Mouse (Mus musculus): ENCODE data around the gene Fbxo10.
"Not testable (repeated sequence)": the region's sequence is repeated elsewhere in the genome, so short reads cannot be mapped to it uniquely, and the experiment has no call there.

Gene Fbxo10

DNA sequence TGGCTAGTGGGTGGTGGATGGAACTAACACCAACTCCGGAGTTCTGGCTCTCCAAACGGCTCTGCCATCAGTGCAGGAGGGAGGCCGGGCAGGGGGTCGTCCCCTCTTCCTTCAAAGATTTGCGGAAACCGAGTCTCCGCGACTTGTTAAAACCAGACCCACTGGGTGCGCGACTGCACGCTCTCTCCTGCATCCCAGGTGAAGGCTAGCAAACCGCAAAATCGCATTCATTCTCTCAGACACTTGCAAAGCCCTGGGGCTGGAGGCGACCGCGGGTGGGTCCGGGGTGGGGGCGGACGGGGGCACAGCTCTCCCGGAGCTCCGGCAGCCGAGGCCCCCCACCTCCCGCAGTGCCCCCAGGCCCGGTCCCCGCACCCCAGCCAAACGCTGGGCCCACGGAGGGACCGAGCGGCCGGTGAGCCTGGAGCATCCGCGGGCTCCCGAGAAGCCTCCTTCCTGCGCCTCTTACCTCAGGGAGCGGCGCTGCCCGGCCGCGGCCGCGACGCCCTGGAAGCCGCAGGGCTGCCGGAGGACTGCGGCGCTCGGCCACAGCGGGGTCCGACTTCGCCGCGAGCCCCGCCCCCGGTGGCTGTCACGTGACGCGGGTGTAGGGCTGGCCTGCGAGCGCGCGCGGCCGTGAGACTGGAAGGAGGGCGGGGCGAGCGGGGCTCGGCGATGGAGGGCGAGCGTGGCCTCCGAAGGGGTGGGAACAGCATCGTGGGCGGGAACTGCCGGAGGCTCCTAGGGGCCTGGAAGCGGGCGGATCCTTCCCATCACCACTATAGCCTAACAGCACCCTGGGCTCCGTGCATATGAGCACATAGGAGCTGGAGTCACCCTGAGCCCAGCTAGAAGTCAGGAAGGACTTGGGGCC is at the start of gene Fbxo10:
Fbxo10 (minus strand) TSS at position 584 of the 874 bp plus-strand sequence.
- DNase-seq (ENCODE audit: low spot score): peak; percentile 92

DNA sequence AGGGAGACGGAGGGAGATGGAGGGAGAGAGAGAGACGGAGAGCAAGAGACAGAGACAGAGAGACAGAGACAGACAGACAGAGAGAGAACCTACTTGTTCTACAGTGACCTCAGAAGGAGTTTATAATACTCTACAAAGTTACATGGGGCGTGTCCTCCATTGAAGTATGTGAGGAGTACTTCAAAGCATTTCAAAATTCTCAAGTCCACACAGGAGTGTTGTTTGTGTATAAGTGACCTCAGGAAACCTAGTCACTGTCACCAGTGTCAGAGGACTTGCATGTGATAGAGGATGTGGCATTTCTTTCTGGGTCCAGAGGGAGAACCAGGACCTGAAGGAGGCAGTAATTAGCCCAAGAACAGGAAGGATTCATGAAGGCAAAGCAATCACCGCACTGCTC is 46.6 kb upstream of the Fbxo10 start:
- DNase-seq (ENCODE audit: low spot score): no peak

DNA sequence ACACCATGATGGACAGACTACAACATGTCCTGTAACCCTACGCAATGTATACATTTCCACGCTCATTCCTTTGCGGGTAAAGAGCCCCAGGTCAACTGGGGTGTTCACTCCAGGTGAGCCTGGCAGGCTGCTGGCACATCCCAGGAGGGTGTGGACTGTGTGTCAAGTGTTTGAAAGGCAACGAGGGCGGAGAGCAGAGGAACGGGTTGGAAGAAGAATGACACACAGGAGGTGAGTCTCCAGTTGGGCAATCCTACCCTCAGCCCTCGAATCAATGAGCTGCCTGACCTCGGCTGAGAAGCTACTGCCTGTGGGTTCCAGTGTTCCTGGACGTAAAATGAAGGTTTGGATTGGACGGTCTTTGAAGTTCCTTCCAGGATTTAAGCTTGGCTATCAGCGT is 36.9 kb upstream of the Fbxo10 start:
- no peak for DNase-seq (ENCODE audit: low spot score)

- no peak for DNase-seq (ENCODE audit: low spot score)
Observed at GRCm38 (mm10) chr4:45108456-45109110, 24.2 kb upstream of the Fbxo10 start.

DNA sequence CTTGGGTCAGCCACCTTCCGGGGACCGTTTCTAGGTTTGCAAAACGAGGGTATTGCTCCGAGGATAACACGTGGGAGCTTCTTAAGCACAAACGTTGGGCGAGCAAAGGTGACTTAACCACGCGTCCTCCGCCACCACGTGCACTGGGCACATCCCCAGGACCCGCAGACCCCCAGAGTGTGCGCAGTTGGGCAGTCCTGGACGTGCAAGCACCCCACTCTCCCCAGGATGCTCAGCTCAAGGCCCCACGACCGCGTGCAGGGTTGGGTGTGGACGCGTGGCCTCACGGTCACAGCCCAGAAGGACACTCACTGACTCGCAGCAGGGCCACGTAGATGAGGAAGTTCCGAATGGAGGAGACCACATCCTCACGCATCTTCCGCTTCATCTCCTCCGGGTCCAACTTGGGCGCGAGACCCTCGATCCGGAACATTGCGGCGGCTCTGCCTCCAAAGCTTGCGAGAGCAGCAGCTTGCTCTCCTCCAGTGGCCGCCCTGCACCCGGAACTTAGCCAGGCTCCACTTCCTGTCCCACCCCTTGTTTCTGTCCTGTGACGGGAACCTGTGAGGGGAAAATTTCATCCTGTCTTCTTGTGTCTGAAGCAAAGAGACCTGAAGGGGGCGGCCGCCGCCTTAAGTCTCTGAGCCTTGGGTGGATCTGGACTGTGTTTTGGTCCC is 23.3 kb upstream of the Fbxo10 start, which contains the start of gene Tomm5:
Tomm5 (minus strand) TSS at position 514 of the 677 bp plus-strand sequence.
- DNase-seq (ENCODE audit: low spot score): peak; percentile 94

DNA sequence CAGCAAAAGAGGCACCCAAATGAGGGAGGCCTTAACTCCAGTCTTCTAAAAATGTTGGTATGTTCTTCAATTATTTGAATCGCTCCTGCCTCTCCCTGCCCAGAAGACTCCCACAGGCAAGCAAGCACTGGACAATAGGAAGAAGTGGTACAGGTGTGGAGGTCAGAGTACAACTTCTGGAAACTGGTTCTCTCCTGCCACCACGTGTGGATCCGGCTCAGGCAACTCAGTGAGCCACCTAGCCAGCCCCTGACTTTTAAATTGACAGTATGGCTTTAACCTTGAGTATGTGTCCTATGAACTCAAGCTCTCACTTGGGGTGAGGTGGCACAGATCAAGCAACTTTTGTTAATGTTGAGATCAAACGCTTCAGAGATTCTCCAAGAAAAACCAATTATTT is 22.7 kb upstream of the Fbxo10 start:
- no peak for DNase-seq (ENCODE audit: low spot score)

- no peak for DNase-seq (ENCODE audit: low spot score)
Observed at GRCm38 (mm10) chr4:45106409-45106808, 22.0 kb upstream of the Fbxo10 start.

DNA sequence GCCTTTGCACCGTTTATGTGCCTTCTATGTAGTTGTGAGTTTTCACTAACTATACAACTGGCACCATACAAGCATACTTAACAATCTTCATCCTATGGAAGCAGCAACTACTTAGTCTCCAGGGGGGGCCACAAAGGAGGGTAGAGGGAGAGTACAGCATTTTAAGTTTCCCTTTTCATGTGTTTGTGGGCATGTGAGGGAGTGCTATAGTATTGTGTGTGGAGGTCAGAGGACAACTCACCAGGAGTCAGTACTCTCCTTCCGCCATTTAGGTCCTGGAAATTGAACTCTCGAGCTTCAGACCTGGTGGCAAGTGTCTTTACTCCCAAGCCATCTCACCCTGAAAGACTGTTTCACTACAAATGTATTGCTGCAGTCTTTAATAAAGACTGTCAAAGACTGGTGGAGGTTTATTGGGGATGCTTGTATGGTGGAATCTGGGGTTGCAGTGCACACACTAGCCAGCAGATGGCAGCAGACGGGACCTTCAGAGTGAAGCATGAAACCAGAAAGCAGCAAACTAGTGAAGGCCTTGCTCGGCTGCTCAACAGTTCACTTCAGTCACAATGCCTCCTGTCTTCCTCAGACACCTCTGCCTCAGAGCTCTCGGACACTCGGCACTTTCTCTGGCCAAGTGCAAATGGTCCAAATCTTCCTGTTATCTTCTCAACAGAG is 12.9 kb upstream of the Fbxo10 start:
- peak; percentile 79 for DNase-seq (ENCODE audit: low spot score)

DNA sequence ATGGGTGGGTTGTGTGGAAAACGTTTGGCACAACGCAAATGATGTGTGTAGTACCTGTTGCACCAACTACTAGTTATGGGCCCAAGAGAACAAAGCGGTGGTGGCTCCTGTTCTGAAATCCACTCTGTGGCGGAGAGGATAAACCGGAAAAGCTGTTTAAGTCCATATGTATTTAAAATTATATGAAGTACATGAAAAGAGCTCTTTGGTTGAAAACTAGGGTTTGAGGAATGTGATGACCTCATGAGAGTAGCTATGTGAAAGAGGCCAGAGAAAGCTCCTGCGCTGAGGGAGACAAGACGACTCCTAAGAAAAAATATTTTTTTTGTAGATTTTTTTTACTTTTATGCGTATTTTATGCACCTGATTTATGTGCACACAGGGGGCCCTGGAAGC is 489 bp upstream of the Fbxo10 start:
- DNase-seq (ENCODE audit: low spot score): no peak

DNA sequence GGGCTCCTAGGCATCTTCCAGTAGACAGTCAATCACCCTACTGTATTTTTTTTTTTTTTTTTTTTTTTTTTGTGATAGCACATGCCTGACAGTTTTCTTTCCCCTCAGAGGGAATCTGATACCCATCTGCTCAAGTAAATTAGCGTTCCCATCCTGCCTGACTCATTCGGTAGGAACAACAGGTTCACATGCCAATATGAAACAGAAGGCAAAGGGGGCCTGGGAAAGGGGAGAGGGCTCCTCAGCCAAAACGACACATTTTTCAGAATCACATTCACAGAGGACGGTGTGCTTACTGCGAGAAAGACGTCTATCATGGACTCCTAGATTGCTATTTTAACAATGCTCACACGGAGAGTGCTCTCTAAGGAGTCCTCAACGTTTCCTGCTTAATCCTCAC is 917 bp downstream of the Fbxo10 start:
- DNase-seq (ENCODE audit: low spot score): peak; percentile 41

DNA sequence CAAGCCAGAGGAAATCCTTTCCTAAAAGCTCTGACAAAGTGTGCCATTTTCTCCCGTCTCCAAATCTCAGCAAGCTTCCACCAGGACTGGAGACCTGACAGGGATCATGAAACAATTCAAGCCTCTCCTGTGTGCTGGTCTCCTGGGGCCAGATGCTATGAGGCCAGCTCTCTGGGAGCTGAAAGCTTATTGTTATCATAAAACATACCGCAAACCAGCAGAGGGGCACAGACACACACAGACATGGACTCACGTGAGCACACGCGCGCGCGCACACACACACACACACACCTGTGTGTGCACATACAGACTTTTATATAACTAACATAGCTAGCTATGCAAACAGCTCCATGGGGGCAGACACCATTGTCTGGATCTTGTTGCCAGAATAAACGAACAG is 1.5 kb downstream of the Fbxo10 start:
- no peak for DNase-seq (ENCODE audit: low spot score)

GRCm38 (mm10) chr4:45081041-45081440 is 3.4 kb downstream of the Fbxo10 start:
- DNase-seq (ENCODE audit: low spot score): not testable (repeated sequence)

DNA sequence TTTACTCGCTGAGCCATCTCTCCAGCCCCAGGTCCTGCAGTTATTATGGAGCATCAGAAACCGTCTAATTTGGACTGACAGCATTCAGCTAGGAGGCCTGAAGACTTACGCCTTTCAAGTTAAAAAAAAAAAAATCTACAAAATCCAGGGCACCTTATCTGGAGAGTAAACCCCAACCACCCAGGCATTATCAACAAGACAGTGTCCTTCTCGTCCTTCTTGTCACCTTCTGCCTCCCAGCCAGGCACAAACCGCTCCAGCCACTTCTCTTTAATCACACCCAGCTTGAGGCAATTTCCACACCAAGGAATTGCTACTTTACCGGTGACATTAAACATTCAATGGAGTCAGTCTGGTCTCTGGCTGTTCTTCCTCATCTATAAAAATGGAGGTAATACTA is 10.9 kb downstream of the Fbxo10 start:
- DNase-seq (ENCODE audit: low spot score): no peak

- no peak for DNase-seq (ENCODE audit: low spot score)
Observed at GRCm38 (mm10) chr4:45072261-45072973, 12.0 kb downstream of the Fbxo10 start.

GRCm38 (mm10) chr4:45067742-45068141 is 16.7 kb downstream of the Fbxo10 start:
- DNase-seq (ENCODE audit: low spot score): no peak

DNA sequence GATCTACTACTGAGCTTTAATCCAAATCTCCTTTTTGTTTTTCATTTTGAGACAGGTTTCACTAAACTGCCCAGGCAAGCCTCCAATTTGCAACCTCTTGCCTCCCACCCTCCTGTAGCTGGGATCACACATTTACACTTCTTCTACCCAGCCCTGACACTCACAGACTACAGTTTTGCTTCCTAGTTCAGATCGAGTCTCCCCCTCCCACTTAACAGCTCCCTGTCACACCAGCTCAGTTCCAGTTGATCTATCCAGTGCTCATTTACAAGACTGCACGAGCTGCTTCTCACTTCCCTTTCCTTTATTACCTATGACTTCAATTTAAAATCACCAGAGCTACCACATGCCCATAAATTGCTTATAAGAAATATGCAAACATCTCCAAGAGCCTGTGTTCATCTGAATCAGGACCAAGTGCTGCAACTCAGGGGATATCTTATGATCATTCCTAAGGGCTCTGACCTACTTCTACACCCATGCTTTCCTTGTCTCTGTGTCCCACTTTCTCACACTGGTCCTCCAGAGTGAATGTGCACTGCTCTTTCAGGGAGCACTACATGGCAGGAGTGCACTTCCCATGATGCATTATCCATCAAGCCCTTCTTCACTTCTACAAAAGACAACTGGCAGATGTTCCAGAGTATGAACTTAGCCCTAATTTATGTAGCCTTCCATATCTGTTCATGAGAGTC is 18.2 kb downstream of the Fbxo10 start:
- no peak for DNase-seq (ENCODE audit: low spot score)

DNA sequence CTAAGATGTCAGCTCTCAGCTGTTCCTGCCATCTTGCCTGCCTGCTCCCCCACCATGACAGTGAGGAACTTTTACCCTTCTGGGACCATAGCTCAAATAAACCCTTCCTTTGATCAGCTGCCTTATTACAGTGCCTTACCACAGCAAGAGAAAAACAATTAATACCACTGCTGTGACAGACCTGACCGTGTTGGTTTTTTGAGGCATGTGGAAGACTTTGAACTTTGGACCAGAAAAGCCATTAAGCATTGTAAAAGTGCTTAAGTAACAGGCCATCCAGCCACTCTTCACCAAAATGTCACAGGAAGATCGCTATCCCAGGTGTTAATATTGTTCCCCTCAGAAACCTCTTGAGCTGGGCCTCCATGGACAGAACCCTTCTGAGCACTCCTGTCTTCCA is 19.8 kb downstream of the Fbxo10 start:
- DNase-seq (ENCODE audit: low spot score): no peak

- not testable (repeated sequence) for DNase-seq (ENCODE audit: low spot score)
Observed at GRCm38 (mm10) chr4:45063836-45064235, 20.6 kb downstream of the Fbxo10 start.

- no peak for DNase-seq (ENCODE audit: low spot score)
Observed at GRCm38 (mm10) chr4:45055451-45055850, 29.0 kb downstream of the Fbxo10 start.

DNA sequence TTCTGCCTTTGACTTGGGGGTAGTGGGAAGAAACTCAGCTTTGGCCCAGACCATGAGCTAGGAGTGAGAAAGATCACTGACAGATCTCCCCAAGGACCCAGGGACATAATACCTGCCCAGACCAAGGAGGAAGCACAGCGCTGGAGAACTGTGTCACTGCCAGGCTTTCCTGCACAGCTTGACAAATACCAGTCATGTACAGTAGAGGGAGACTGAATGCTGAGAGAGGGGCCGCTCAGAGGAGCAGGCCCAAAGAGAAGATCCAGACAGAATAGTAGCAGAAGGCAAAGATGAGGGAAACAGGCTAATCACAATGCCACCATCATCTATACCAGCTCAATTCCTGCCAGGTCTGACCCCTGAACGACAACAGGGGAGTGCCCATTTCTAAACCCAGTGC is 29.5 kb downstream of the Fbxo10 start:
- no peak for DNase-seq (ENCODE audit: low spot score)

- peak; percentile 42 for DNase-seq (ENCODE audit: low spot score)
Observed at GRCm38 (mm10) chr4:45047956-45048355, 36.4 kb downstream of the Fbxo10 start.

All from layer of hippocampus, adult 11-12 months (tissue).